Mouse (Mus musculus): ENCODE measurements around the gene Rgs3.

DNA sequence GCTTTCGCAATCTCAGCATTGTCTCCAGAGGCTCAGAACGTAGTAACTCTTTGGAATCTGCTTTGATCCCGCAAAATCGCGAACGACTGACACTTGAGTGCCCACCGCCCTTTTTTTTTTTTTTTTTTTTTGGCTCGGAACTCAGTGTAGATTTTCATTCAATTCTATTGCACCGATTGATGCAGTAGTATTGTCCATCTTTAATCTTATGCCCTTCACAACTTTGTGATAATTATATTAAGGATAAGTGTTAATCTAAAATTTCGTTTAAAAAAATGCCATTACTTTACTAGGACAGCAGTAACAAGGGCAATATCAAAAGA is 34.2 kb upstream of the Rgs3 start:
- TF ChIP-seq POLR2A (IDR thresholded peaks at IDR 0.05; ENCODE audit: low read depth, low read length) (0 out of 2 replicates have a peak, but pooled peaks have one; percentile 2), CTCF (IDR thresholded peaks at IDR 0.05; ENCODE audit: borderline replicate concordance, insufficient read depth, low read length) (no peak)
